Mouse (Mus musculus) heart, adult 18-20 months (tissue): ENCODE data around the gene Nek6. TPM values are rescaled to one million over a fixed set of nuclear protein-coding genes. Genes with fewer than 3 reads are reported as not detected.

Source experiments
- DNase-seq, 2 experiments: peaks; one replicate each; pipeline ENCODE4 v3.0.0; 2021 to 2022; ENCODE audit warnings: mixed read lengths in 1 of 2
- microRNA-seq, 2 experiments: library from miRNA; unstranded; fragments of <30 nt; microRNA quantifications; one replicate each; pipeline ENCODE4 v1.2.0; 2022
- total RNA-seq, 2 experiments: library from RNA; stranded (reverse); gene quantifications; 2 replicates each; pipeline ENCODE4 v1.2.3; 2021

Nek6 gene
- total RNA-seq, 2 experiments from 2014 or later, result 2.6 to 4.7 TPM

DNA sequence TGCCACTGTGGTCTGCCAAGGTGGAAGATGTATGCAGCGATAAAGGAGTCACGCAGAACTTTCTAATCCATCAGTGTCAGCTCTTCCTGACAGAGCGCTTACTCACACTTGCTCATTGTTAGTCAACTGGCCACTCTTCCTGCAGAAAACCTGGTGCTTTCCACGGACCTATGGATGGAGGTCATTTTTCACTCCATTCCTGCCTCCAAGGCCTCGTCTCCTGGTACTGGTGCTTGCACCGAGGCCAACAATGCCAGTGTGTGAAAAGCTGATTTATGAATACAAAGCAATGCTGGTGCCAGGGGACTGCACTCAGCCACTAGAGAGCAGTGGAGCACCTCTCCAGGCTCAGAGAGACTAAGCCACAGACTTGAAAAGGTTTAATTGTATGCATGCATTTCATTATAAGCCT is 110.2 kb downstream of the Nek6 start:
- DNase-seq, result no peak

DNA sequence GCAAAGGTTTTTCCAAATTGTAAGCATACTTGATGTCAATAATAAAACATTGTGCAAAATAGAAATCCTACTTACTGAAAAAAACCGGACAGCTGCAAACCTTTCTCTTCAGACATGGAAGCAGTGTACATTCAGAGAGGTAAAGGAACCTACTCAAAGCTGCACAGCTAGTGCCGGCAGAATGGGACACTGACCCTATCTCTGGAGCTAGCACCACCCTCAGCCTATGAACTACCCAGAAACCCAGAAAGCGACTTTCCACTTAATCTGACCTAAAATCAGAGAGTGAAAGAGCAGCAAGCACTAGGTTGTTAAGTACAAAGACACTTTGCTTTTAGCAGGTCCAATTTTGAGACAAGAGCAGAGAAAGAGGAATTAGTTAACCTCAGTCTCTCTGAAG is 112.0 kb downstream of the Nek6 start:
- DNase-seq, result no peak

DNA sequence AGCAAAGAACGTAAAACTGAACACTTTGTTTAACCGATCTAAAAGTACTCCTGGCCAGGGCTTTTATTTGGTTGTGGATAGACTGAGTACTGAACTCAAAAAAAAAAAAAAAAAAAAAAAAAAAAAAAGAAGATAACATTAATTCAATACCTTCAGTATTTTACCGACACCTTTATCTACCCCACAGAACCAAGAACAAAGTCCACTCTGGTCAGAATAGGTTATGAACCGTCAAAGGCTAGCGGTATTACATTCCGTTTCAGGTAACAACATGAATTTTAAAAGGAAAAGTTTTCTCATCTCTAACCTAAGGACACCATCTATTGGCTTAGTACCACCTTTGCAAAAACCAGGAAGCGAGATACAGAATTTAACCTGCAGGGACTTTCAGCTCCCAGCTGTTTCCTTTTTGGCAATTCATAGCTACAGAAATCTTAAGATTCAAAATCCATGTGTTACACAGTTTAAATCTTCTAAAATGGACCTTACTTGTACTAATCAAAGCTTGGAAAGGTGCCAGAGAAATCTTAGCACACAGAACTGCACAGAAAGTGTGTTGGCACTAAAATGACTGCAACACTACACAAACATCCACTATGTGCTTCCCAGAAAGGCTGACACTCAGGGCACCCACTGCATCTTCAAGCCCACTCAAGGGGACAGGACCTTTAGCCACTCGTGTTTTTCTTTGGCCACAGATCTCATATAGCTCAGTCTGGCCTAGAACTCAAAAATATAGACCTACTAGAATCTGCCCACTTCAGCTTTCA is 112.6 kb downstream of the Nek6 start:
- DNase-seq, result no peak

DNA sequence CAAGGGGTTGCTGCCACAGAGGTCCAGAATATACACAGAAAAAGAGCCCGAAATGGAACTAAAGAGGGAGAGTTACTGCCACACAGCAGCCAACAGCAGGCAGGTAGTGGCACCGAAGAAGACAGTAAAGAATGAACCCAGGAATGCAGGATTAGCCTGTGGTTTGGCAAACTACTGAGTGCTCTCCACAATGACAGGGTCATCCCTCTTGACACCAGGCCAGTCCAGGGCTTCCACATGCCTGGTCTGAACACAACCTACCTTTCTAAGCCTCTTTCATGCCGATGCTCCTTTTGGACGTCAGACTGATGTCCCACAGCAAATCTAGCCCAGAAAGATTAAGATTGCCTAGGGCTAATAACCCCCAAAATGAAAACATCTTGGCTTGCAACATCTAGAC is 117.4 kb downstream of the Nek6 start:
- DNase-seq, result no peak

DNA sequence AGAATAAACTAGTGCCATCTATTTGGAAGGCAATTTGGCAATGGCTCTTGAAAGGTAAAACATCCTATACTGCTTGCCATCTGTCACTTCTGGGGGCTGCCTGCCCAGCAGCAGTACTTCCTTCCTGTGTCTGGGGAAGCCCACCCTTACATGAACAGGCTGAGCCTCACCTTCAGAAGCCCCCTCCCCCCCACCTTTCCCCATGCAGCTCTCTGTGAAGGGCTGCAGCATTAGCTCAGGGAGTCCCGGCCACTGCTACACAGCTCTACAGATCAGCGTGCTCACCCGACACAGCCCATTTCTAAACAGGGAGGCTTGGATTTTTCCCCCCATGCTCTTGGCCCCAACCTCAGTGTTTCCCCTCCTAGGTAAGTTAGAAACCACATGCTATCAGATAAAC is 118.0 kb downstream of the Nek6 start:
- no peak for DNase-seq

DNA sequence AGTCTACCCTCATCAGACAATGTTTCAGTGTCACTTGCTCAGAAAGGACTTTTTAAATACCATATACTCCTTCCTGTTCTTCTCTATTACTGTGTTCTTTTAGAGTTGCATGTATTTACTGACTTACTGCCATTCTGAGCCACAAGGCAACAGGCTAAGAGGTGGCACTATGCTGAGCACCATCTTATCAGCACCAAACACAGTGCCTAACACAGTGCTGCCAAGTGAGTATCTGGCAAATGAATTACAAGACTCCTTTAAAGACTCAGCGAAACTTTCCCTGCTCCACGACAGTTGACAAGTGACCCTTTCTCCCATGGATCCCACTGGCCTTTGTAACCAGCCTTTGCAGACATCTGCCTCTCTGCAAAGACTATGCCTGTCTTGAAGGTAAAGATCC is 119.1 kb downstream of the Nek6 start:
- DNase-seq, result no peak

DNA sequence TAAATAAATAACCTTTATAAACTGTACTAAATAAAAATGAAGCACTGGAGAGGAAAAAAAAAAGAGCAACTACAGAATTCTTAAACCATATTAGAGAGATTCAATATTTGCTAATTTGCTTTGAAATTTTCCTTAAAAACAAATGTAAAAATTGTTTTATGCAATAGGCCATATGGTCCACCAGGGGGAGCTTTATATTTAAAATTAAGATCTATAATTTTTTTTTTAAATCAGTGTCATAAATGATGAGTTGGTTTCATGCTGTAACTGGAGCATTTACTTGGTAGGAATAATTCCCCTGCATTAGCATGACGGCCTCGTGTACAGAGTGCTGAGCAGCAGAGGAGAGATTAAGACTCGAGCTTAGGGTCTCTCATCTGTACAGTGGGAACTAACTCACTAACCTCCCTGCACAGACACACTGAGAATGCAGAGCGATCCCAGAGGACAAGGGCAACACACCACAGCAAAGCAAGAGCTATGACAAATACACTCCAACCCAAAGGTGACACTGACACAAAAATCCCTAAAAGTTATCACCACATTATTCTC is 126.3 kb downstream of the Nek6 start:
- no peak for DNase-seq

DNA sequence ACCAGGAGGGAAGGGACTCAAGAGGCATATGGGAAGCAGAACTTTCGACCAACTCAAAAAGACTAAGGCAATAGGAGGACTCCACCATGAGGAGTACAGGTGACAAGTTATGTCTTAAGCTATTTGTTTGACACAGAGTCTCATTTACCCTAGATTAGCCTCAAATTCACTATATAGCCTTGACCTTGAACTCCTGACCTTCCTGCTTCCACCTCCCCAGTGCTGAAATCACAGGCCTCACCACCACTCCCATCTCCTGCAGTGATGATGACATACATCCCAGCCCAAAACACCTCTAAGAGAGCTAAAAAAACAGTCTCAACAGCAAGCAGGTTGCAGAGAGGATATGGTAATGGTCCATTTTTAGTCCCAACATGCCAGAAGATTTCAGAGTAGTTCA is 130.3 kb downstream of the Nek6 start:
- DNase-seq, result no peak

DNA sequence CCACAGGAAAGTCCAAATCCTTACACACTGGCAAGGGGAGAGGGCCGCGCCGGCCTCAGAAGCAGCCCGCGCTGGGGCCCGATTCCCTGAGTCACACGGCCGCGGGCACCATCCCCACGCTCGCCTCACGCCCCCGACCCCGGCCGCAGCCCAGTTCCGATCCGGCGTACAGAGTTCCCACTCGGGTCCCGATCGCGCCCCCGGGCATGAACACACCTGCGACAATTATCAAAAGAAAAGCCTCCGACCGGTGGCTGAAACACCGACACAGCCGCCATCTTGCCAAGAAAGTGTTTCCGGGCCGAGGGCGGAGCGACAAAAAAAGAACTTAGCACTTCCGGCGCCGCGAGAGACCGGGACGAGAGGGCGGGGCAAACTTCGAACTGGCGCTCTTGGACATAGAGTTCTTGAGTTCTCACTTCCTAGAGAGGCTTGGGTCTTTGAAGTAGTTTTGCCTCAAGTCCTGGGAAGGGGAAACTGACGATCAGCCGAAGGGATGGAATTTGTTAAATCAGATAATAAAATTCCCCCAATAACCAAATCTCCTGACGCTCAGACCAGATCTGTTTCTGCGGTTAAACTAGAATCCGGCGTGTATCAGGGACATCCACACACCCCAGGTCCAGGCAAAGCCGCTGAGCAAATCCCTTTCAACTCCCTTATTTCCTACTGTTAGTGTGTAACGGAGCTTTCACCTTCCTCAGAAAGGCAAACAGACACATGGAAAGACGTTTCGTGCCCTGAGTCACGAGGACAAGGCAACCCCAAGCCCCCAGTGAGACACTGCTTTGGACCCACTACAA is 132.4 kb downstream of the Nek6 start, which contains the start of gene Psmb7:
Gene Psmb7, minus strand, starts transcription at position 463 of the 803 bp plus-strand sequence.
- peak; percentile 92 to 93 for DNase-seq

Small RNAs within 50 kb of the gene (microRNA-seq; reads per million reads assigned to microRNA genes)
- gene Gm27634, result 0 reads per million in 2 experiments

Other genes with a start within 250 kb of the Nek6 start
- 10 to 100 TPM; 22.9 to 27.2 TPM for gene Dennd1a, start 224.3 kb upstream of the Nek6 start, total RNA-seq
- not detected for gene Lhx2, start 172.4 kb upstream of the Nek6 start, total RNA-seq
- 100 to 1,000 TPM; 240 to 264 TPM for gene Psmb7, start 132.4 kb downstream of the Nek6 start, total RNA-seq
- not detected for gene Nr5a1, start 202.9 kb downstream of the Nek6 start, total RNA-seq